Mouse (Mus musculus) cerebellum, postnatal 10 days (tissue): ENCODE data around the gene Utp3.

Source experiments
- DNase-seq, 2 experiments: peaks; one replicate each; pipeline ENCODE4 v3.0.0; 2021; ENCODE audit warnings: mixed read lengths in 2 of 2

Gene Utp3

DNA sequence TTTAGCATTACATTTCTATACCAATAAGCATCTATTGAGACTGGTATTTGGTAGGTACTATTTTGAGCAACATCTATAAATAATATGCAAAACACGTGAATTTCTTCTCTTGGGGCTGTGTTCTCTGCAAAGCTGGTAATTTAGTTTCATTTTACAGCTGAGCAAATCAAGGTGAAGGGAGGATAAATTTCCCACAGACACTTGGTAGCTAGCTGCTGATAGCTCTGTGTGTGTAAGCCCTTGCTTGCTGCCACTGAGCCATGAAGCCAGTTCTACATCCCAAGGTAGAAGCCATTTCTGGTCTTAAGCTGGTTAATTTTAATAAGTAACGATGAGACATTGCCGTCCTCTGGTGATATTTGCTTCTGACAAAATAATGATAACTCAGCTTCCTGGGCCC, 20.6 kb downstream of the Utp3 start:
- DNase-seq = no peak

DNA sequence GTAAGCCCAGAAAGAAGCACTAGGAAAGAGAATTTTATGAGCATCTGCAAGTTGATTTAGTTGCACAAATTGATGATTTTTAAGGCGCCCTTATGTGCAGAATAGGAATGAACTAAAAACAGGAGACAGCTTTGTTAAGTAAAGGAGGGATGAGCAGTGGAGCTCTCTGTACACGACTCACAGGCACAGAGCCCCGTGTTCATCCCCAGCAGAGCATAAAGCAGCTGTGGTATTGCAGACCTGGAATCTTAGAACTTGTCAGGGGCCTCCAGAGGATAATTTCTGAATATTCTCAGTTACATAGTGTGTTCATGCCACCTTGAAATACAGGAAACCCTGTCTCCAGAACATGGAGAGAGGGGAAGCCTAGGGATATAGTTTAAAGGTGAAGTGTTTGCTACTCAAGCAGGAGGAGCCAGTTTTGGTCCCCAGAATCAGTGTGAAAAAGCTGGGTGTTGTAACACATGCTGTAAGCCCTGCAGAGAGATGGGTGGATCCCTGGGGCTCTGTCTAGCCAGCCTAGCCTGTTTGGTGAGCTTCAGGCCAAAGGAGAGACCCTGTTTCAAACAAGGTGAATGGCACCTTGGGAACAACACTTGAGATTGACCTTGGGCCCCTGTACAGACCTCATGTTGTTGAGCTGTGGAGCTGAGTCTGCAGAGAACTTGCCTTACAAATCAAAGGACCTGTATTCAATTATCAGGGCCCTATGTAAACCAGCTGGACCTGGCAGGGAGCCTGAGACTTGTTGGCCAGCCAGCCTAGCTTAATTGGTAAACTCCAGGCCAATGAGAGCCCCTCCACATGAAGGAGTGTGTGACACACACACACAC, 21.5 kb downstream of the Utp3 start:
- DNase-seq = peak; percentile 45 to 67

DNA sequence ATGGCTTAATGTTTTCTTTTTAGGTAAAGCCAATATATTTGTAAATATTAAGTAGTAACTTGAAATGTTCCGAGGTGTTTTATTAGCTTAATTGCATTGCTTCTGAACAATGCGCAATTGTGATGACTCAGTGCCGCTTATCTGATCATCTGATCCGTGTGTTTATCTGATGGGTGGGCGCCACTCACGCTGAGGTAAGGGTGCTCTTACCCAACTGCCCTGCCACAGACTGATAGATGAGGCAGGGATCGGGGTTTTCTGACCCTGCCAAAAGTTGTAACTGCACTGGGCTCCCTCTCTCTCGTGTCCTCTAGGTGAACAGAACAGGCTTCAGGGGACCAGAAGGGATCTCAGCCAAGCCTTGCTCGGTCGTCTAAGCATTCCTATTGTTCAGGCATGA, 26.4 kb downstream of the Utp3 start:
- DNase-seq = no peak

DNA sequence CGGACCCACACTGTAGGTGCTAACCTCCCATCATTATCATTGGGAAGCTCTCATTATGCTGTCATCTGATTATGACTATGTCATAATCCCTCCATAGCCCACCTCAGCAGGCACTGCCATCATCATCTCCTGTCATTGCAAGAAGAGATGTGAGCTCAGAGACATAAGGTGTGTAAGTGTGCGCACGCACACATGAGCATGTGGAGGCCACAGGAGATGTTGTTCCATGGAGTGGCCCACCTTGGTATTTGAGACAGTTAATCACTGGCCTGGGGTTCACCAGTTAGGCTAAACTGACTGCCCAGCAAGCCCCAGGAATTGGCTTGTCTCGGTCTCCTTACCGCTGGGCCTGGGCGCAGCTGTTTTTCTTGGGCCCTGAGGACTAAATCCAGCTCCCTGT, 27.1 kb downstream of the Utp3 start:
- no peak for DNase-seq

DNA sequence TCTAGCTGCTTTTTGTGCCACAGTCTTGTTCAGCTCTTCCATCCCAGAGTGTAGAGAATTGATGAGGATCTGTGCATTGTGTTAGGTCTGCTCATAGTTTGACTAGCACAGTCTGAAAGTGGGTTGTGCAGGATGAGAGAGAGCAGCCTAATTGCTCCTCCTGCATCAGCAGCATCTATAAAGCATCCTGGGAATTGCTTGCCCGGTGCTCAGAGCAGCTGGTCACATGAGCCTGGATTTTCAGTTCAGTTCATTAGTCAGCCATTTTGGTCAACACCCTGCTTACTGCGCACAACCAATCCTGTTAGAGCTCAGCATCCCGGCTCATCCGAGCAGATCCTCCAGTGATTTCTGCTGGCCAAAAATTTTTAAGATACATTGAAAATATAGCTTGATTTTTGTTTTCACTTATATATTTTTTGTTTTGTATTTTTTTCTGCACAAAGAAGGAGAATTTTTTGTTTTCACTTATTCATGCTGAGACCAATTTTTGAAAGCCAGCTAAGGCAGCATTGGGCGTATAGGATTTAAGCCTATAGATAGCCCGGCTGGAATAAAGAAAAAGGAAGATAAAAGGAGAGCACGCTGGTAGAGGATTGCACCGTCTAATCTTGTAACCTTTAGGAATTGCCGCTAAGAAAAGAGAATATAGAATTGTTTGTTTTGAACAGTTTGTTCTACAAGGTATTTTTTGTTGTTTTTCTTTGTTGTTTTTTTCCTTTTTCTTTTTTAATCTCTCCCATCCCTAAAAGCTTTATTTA, 29.2 kb downstream of the Utp3 start:
- peak; percentile 81 to 84 for DNase-seq

DNA sequence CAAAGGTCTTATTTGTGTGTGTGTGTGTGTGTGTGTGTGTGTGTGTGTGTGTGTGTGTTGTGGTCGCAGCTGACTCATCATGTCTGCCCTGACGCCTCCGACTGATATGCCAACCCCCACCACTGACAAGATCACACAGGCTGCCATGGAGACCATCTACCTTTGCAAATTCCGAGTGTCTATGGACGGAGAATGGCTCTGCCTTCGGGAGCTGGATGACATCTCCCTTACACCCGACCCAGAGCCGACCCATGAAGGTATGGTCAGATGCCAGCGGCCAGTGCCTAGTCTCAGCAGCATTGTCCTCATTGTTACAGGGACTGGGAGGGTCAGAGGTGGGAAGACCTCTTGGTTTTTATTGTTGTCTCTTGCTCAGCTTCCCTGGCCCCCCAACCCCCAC, 29.8 kb downstream of the Utp3 start:
- DNase-seq = peak; percentile 76 to 77

- DNase-seq = peak; percentile 61 to 75
Measured at GRCm38 (mm10) chr5:88586407-88587174, 32.3 kb downstream of the Utp3 start.

GRCm38 (mm10) chr5:88587211-88587934, 33.1 kb downstream of the Utp3 start:
- DNase-seq = peak; percentile 29 to 39

DNA sequence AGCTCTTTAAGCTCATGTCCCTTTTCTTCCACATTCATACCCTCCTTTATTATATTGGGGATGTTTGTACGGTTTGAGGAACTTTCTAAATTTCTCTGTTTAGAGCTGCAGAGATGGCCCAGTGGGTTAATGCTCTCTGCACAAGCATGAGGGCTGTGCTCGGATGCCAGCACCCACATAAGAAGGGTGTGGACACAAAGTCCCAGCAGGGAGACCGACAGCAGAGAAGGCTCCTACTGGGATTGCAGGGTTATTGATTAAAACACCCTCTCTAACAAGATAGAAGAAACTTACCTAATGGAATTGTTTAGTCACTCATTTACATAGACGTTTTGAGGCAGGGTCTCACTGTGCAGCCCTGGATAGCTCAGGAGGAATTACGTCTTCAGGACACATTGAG, 34.2 kb downstream of the Utp3 start:
- DNase-seq = no peak

DNA sequence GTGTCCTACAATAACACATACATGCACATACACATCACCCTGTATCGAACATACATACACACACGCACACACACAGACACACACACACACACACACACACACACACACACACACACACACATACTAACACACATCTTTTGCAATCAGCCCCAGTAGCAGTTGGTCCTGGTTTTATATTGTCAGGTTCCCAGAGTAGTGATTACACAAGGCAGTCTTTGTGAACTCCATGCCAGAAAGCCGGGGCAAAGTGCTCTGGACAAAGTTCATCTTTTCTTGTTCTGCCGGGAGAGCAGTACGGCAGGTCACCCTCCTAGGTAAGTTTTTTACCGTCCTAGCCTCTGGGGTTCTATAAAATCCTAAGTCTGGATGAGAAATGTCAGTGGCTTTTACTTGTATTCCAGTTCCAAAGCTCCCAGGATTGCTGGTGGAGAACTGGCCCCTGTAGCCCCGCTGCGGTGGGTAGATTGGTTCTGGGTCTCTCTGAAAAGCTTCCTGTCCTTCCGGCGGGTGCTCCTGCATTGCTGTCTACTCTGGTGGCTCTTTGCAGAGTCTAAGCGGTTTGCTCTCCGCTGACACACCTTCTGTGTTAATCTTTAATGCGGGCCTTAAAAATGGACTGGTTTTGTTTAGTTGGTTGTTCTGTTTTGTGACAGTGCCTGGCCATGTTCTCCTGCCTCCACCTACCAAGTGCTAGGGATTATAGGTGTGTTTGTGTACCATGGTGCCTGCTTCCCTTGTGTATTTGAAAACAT, 39.3 kb downstream of the Utp3 start:
- DNase-seq = no peak

GRCm38 (mm10) chr5:88594173-88594569, 39.9 kb downstream of the Utp3 start:
- no peak for DNase-seq

DNA sequence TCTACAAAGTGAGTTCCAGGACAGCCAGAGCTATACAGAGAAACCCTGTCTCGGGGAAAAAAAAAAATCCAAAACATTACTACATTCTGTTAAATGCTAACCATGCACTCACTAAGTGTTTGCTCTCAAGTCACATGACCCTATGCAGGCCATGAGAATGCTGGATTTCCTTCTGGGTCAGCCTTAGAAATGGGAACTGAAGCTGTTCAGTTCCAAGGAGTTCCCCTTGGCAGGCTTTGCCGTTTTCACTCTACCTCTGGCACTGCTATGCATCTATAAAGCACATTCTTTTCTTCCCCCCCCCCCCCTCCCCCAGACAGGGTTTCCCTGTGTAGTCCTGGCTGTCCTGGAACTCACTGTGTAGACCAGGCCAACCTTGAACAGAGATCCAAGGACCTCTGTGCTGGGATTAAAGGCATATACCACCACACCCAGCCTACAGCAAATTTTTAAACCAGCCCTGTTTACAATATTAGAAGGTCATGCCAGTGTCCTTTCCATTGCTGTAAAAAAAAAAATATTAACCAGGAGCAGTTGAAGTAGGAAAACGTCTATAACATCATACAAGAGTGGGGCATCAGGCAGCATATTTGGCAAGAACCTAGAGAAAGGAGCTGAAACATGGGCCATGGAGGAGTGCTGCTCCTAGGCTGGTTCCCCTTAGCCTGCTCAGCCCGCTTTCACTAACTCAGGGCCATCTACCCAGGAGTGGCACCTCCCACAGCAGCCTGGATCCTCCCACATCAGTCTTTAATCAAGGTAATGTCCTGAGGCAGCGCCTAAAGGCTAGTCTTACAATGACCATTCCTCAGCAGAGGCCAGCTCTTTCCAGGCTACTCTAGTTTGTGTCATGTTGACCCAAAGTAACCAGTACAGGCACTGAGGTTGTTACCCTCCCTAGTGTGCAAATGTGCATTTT, 41.5 kb downstream of the Utp3 start:
- DNase-seq = no peak

DNA sequence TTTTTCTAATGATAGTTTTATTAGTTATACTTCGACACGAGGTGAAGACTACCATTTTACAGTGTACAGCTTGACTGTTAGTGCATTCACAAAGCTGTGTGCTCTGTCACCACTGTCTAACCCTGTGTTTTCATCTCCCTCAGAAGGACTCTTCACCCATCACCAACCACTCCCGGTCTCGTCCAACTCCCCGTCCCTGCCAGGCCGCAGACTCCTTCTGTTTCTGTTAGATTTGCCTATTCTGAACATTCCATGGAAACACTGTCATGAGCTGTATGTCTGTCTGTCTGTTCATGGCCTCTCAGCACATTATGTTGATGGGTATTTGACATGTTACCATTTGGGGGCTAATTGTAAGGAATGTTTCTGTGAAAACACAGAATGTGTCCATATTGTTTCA, 44.7 kb downstream of the Utp3 start:
- DNase-seq = no peak

DNA sequence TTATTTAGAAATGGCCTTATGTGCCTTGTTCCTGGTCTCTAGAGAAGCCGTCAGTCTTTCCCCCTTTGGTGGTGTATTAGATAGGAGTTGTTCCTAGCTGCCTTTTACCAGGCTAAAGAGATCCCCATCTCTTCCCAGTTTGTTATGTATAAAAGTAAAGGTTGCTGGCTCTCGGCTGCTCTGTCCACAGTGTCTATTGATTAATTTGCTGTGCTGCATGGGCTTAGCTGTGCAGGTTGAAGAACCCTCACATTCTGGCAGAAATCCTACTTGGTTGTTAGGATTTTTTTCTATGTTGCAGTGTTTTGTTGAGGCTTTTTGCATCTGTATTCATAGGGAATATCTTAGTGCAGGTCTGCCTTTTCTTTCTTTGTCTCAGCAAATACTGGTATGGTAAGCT, 47.8 kb downstream of the Utp3 start:
- DNase-seq = no peak

- DNase-seq = no peak
Measured at GRCm38 (mm10) chr5:88602713-88603112, 48.5 kb downstream of the Utp3 start.

- no peak for DNase-seq
Measured at GRCm38 (mm10) chr5:88604046-88604445, 49.8 kb downstream of the Utp3 start.

DNA sequence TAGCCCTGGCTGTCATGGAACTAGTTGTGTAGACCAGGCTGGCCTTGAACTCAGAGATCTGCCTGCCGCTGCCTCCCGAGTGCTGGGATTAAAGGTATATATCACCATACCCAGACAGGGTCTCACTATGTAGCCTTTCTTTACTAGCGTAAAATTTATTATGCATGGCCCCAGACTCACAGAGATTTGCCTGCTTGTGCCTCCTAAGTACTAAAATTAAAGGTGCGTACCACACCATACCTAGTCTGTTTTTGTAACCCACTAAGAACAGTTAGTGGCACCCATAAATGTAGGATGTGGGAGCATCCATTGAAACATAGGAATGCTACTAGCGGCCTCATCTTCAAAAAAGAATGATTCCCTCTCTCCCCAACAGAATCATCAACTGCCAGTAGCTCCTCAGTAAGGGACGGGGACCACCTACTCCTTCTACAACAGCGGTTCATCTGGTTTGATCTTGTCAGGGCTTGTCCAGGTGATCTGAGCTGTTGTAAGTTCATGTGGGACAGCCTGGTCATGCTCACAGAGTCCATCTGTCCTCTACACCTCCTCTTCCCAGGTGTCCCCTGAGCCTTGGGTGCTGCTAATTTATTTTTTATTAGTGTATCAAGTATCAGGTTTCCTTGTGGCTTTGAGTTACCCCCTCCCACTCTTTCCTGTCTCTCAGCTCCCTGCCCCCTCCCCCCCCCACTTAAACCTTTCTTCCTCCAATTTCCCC, 50.5 kb downstream of the Utp3 start:
- no peak for DNase-seq
